Mouse (Mus musculus) forebrain, embryonic 14.5 days (tissue): ENCODE results near the gene Gm17409. TPM values are rescaled to one million over a fixed set of nuclear protein-coding genes. Genes with fewer than 3 reads are reported as not detected.

ENCODE experiments used
- ATAC-seq: fragments of 200-750 bp; cut with Nextera tagmentation; 2 replicates; pipeline ENCODE4 v1.8.0; 2017; ENCODE audit warnings: mild to moderate bottlenecking, moderate library complexity
- DNase-seq: peaks from one replicate; pipeline ENCODE4 v3.0.0-alpha.2; 2015; ENCODE audit warnings: low spot score
- H3K27ac ChIP-seq: fragments of 300-500 bp; sonication (generic); 2 replicates; pipeline ENCODE4 v1.5.1; 2014; ENCODE audit warnings: low read depth, mild to moderate bottlenecking, control low read depth, low read length, moderate library complexity
- H3K27me3 ChIP-seq: fragments of 300-500 bp; sonication (generic); replicated peaks from 2 replicates; pipeline ENCODE4 v1.6.1; 2014; ENCODE audit warnings: low read length, control low read depth, mixed read lengths; ENCODE audit not compliant: control insufficient read depth, insufficient read depth
- H3K36me3 ChIP-seq: fragments of 300-500 bp; sonication (generic); 2 replicates; pipeline ENCODE4 v1.6.1; 2014; ENCODE audit warnings: low read length, control low read depth; ENCODE audit not compliant: control insufficient read depth, insufficient read depth
- H3K4me1 ChIP-seq: fragments of 300-500 bp; sonication (generic); 2 replicates; pipeline ENCODE4 v1.6.1; 2014; ENCODE audit warnings: antibody characterized with exemption, low read length, control low read depth; ENCODE audit not compliant: control insufficient read depth, insufficient read depth
- H3K4me2 ChIP-seq: fragments of 300-500 bp; sonication (generic); 2 replicates; pipeline ENCODE4 v1.6.1; 2014; ENCODE audit warnings: mild to moderate bottlenecking, control low read depth, low read length
- H3K4me3 ChIP-seq: fragments of 300-500 bp; sonication (generic); 2 replicates; pipeline ENCODE4 v1.5.1; 2014; ENCODE audit warnings: low read depth, low read length, control low read depth
- H3K9ac ChIP-seq: fragments of 300-500 bp; sonication (generic); 2 replicates; pipeline ENCODE4 v1.6.1; 2014; ENCODE audit warnings: mild to moderate bottlenecking, low read length, control low read depth, moderate library complexity
- H3K9me3 ChIP-seq: fragments of 300-500 bp; sonication (generic); replicated peaks from 2 replicates; pipeline ENCODE4 v1.6.1; 2016; ENCODE audit warnings: low read length, control low read depth, mixed read lengths; ENCODE audit not compliant: control insufficient read depth
- WGBS: fragments of 180-500 bp; shearing (Covaris S2); extraction: QIAGEN DNeasy Blood & Tissue Kit; methylation state at CpG from one replicate; pipeline ENCODE4 v1.1.7; 2014; 5-methylcytosine and 5-hydroxymethylcytosine counted together
- polyA plus RNA-seq: library from polyadenylated mRNA; unstranded; fragments of >200 nt; fragmentation: Nextera tagmentation; extraction: Ambion mirVana; gene quantifications from 2 replicates; pipeline ENCODE4 v1.2.1, GENCODE M21; 2014

Gene Gm17409
- polyA plus RNA-seq, 1 experiment from 2014 or later, result not detected

DNA sequence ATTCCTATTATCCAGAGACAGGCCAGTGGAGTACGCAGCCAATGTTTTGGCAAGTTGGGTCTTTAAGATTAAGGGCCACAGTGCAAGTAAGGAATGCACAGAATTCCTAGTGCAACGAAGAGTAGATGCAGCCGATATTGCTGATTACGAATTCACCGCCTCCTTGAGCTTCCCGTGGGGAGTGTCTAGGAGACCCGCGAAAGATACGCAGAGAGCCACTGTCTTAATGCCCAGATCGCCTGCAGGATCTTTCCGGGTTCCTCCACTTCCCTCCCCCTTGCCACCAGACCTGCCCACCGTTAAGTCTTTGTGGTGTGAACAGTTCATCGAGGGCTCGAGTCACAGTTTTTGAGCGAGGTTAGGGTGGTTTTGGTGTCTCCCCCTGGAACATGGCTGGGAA, 22.9 kb upstream of the Gm17409 start:
- Histone ChIP-seq H3K36me3 (peaks cover 15% of the 10 kb centered on the region), H3K27ac (no peak overlapping the region), H3K9ac (no peak overlapping the region), H3K4me3 (no peak overlapping the region), H3K4me1 (no peaks in the 10 kb centered on the region), H3K4me2 (no peak overlapping the region), H3K27me3 (no peaks in the 10 kb centered on the region), H3K9me3 (no peaks in the 10 kb centered on the region)
- 93% methylated on average over 15 of the region's 15 CpGs for WGBS
- DNase-seq (no peak), ATAC-seq (no peak)

- no peak overlapping the region for H3K4me2 ChIP-seq
- H3K9me3 ChIP-seq, result no peaks in the 10 kb centered on the region
- peak; percentile 33 for DNase-seq
- H3K27me3 ChIP-seq, result no peaks in the 10 kb centered on the region
- H3K36me3 ChIP-seq, result peaks cover 21% of the 10 kb centered on the region; the same call in 1 of the 2 replicates
- ATAC-seq, result no peak
- H3K4me3 ChIP-seq, result no peak overlapping the region
- H3K9ac ChIP-seq, result no peak overlapping the region
- H3K4me1 ChIP-seq, result no peaks in the 10 kb centered on the region
- no peak overlapping the region for H3K27ac ChIP-seq
- 80% methylated on average over 16 of the region's 16 CpGs for WGBS
These were observed 15.6 kb upstream of the Gm17409 start for GRCm38 (mm10) chr2:58454095-58454865.

- 92% methylated on average over 8 of the region's 8 CpGs for WGBS
- Histone ChIP-seq H3K27ac (no peak overlapping the region), H3K4me3 (no peak overlapping the region), H3K9ac (no peak overlapping the region), H3K9me3 (no peaks in the 10 kb centered on the region), H3K36me3 (peaks cover 28% of the 10 kb centered on the region; the same call in 1 of the 2 replicates), H3K4me2 (no peak overlapping the region), H3K4me1 (no peaks in the 10 kb centered on the region), H3K27me3 (no peaks in the 10 kb centered on the region)
- no peak for DNase-seq
- ATAC-seq, result no peak
These were observed 13.0 kb upstream of the Gm17409 start for GRCm38 (mm10) chr2:58456843-58457487.

DNA sequence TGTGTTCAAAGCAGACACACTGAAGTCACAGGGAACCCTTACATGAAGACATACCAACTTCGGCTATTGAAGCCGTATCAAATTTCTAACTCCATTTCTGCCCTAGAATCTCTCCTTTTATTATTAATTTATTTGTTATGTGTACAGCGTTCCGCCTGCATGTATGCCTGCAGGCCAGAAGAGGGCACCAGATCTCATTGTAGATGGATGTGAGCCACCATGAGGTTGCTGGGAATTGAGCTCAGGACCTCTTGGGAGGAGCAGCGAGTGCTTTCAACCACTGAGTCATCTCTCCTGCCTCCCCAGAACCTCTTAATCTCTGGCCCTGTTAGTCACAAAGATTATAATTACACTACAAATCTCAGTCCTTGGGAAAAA, 12.4 kb upstream of the Gm17409 start:
- Histone ChIP-seq H3K36me3 (peaks cover 33% of the 10 kb centered on the region), H3K4me3 (no peak overlapping the region), H3K4me1 (no peaks in the 10 kb centered on the region), H3K9ac (no peak overlapping the region), H3K4me2 (no peak overlapping the region), H3K27ac (no peak overlapping the region), H3K27me3 (no peaks in the 10 kb centered on the region), H3K9me3 (no peaks in the 10 kb centered on the region)
- ATAC-seq (no peak), DNase-seq (no peak)
- WGBS, result 98% methylated on average over 5 of the region's 5 CpGs

DNA sequence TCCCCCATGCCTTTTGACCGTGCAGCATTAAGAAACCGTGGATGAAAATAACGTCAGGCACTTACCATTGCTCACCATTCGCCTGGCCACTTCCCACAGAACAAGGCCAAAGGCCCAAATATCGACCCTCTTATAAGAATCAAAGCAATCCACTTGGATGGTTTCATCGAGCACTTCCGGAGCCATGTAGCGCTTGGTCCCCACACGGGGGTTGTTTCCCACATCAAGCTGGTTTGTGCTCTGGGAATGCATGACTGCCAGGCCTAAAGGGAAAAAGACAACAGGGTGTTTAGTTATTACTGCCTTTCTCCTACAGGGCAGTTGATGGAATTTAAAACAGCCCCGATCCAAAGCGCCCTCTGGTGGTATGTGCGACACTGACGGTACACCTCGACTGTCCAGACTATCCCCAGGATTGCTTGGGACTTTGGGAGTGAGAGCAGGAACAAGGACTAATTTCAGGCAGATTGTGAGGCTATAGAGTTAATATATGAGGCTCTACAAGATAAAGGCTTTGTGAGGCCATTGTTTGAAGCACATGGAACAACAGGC, 11.0 kb upstream of the Gm17409 start:
- no peaks in the 10 kb centered on the region for H3K4me1 ChIP-seq
- DNase-seq (no peak), ATAC-seq (no peak)
- peaks cover 41% of the 10 kb centered on the region for H3K36me3 ChIP-seq
- no peak overlapping the region for H3K27ac ChIP-seq
- no peaks in the 10 kb centered on the region for H3K27me3 ChIP-seq
- WGBS, result 84% methylated on average over 14 of the region's 14 CpGs
- no peaks in the 10 kb centered on the region for H3K9me3 ChIP-seq
- H3K4me2 ChIP-seq, result no peak overlapping the region
- H3K9ac ChIP-seq, result no peak overlapping the region
- no peak overlapping the region for H3K4me3 ChIP-seq

GRCm38 (mm10) chr2:58470290-58470689, 374 bp downstream of the Gm17409 start:
- 94% methylated on average over 7 of the region's 7 CpGs for WGBS
- peaks cover 3% of the 10 kb centered on the region; the same call in 1 of the 2 replicates for H3K4me1 ChIP-seq
- H3K9ac ChIP-seq, result no peak overlapping the region
- H3K36me3 ChIP-seq, result peaks cover 49% of the 10 kb centered on the region
- no peak overlapping the region for H3K4me2 ChIP-seq
- no peaks in the 10 kb centered on the region; the same call in 1 of the 2 replicates for H3K9me3 ChIP-seq
- ATAC-seq, result no peak
- H3K27me3 ChIP-seq, result no peaks in the 10 kb centered on the region
- no peak for DNase-seq
- H3K27ac ChIP-seq, result no peak overlapping the region
- H3K4me3 ChIP-seq, result no peak overlapping the region

DNA sequence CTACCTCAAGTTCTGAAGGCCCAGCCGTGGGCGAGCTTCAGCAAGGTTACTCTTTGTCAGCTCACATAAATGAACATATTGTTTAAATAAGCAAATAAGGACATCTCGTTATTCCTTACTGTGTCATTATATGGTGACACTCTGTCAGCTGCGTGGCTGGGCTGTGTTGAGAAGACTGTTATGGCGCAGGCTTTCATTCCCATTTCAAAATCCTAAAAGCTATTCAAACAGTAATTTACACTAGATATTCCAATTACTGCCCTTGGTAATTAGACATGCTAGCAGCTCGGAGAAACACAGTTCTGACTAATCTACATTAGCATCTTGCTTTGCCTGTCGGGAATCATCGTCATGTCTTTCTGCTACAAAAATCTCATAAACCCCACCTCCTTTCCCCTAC, 5.7 kb downstream of the Gm17409 start:
- H3K9ac ChIP-seq, result no peak overlapping the region
- peak overlapping the region; percentile 44; the same call in 1 of the 2 replicates for H3K27ac ChIP-seq
- H3K4me1 ChIP-seq, result peaks cover 10% of the 10 kb centered on the region; the same call in 1 of the 2 replicates
- no peaks in the 10 kb centered on the region for H3K27me3 ChIP-seq
- no peak overlapping the region for H3K4me3 ChIP-seq
- H3K9me3 ChIP-seq, result no peaks in the 10 kb centered on the region
- ATAC-seq (peak; percentile 70), DNase-seq (peak; percentile 66)
- peaks cover 20% of the 10 kb centered on the region for H3K36me3 ChIP-seq
- WGBS, result 14% methylated on average over 8 of the region's 8 CpGs
- H3K4me2 ChIP-seq, result no peak overlapping the region

- H3K4me2 ChIP-seq, result no peak overlapping the region
- H3K27me3 ChIP-seq, result no peaks in the 10 kb centered on the region
- H3K4me1 ChIP-seq, result peaks cover 10% of the 10 kb centered on the region; the same call in 1 of the 2 replicates
- DNase-seq (peak; percentile 89), ATAC-seq (peak; percentile 73)
- H3K4me3 ChIP-seq, result no peak overlapping the region
- H3K9ac ChIP-seq, result no peak overlapping the region
- 59% methylated on average over 12 of the region's 12 CpGs for WGBS
- H3K9me3 ChIP-seq, result no peaks in the 10 kb centered on the region
- peaks cover 12% of the 10 kb centered on the region; the same call in 1 of the 2 replicates for H3K36me3 ChIP-seq
- H3K27ac ChIP-seq, result no peak overlapping the region
These were observed 7.2 kb downstream of the Gm17409 start for GRCm38 (mm10) chr2:58476956-58477715.
